Mouse (Mus musculus): Measurements from ENCODE around the gene Btbd35f16. TPM values are rescaled to one million over a fixed set of nuclear protein-coding genes. Genes with fewer than 3 reads are reported as not detected.
"Not testable (repeated sequence)": the region's sequence is repeated elsewhere in the genome, so short reads cannot be mapped to it uniquely, and the experiment has no call there.

Gene Btbd35f16
- total RNA-seq (2021), result not detected
- long read RNA-seq, experiment 1, result 0 reads
- long read RNA-seq, experiment 2, result 0 reads

DNA sequence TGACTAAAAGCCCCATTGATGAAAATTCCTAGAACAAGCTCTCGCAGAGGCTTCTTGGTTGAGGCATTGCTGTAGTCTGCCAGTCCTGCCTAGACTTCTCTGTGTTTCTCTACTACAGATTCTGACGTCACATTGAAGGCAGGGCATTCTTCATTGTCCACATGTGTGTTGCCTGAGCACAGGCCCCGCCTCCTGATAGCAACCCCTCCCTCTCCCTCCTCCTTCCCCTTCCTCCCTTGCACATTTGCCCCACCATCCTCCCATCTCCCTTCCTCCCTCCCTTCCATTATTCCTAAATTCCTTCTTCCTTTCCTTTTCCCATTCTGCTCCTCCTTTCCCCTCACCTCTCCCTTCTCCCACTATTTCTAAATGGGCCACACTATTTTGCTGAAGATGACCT lies at the start of gene Btbd35f16:
Gene Btbd35f16 (minus strand): TSS at position 101 of the 400 bp plus-strand sequence.
- not testable (repeated sequence) for DNase-seq

Other genes with a start within 250 kb of the Btbd35f16 start
- gene Btbd35f10, start 204.1 kb downstream of the Btbd35f16 start, total RNA-seq (2021), result not detected
- not detected for gene Btbd35f3, start 80.7 kb upstream of the Btbd35f16 start, total RNA-seq (2021)
- gene Btbd35f28, start 239.6 kb upstream of the Btbd35f16 start, total RNA-seq (2021), result not detected

All from adrenal gland, postnatal 10 days (tissue).